Mouse (Mus musculus): ENCODE data around the gene Fam57b. TPM values are rescaled to one million over a fixed set of nuclear protein-coding genes. Genes with fewer than 3 reads are reported as not detected.

The Fam57b gene
- polyA plus RNA-seq, 1 experiment from 2014 or later, result 0.13 TPM

DNA sequence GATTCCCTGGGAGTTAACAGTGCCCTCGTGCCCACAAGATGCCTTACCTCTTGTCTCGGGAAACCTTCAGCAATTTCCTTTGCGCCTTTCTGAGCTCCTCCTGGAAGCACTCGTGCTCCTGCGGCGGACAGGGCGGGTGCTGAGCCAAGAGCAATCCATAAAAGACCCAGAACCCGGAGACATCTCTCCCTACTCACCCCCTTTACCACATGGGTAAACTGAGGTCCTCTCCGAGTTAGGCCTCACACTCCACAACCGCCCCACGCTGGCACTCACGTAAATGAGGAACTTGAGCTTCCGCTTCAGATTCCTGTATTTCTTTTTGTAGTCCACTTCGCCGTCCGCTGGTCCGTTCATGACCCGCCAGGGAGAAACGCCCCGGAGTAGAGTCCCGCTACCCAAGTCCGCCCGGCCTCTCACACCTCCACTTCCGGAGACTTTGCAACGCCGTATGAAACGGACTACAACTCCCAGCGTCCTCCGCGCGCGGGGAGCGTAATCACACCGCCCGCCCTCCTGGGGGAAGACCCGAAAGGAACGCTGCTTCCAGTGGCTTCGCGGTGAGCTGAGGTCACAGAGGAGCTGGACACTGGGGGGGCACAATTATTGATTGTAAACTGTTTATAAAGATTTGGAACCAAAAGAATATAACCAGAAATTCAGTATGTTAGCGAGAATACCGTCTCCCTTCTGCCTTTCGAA, 64.1 kb downstream of the Fam57b start, which contains the start of gene Hirip3:
Gene Hirip3, plus strand, starts transcription at position 544 of the 702 bp plus-strand sequence.
- 1% methylated on average over 42 of the region's 42 CpGs for WGBS (ENCODE audit: insufficient replicate concordance)
- peaks cover 68% of the 10 kb centered on the region for H3K36me3 ChIP-seq

DNA sequence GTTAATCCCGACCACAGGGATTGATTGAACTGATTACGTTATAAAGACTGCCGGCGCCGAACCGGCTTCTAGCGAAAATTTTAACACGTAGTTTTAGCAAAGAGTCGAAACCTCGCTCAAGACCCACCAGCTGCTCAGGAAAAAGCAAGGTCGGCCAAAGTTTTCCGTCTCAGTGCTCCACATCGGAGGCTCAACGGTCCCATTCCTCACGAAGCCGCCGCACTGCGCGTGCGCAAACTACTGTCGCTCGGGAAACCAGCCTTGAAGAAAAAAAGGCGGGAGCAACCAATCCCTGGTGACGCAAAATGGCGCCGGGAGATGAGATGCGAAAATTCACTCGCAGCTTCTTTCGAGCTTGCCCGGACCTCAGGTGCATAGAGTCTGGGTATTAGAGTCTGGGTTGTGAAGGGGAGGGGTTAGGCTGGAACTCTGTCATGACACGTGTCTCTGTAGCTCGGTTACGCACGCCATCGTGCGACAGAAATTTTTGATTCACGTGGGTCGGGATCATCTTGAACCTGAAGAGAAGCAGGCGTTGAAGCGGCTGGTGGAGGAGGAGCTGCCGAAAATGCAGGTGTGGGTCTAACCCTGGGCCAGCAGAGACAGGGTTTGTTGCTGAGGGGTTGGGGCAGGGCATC, 64.8 kb downstream of the Fam57b start, which contains the start of gene Ino80e:
Gene Ino80e, minus strand, starts transcription at position 231 of the 638 bp plus-strand sequence.
- Histone ChIP-seq H3K27me3 (no peaks in the 10 kb centered on the region), H3K36me3 (peaks cover 68% of the 10 kb centered on the region), H3K27ac (peak within 1 kb of the TSS; percentile 79), H3K4me2 (peak within 1 kb of the TSS; percentile 94), H3K4me3 (replicated peaks) (peak within 1 kb of the TSS; percentile 77), H3K9me3 (replicated peaks) (no peaks in the 10 kb centered on the region), H3K4me1 (replicated peaks) (peaks cover 45% of the 10 kb centered on the region), H3K9ac (peak within 1 kb of the TSS; percentile 88)
- under 1% methylated on average over 41 of the region's 41 CpGs for WGBS (ENCODE audit: insufficient replicate concordance)
- ATAC-seq (ENCODE audit: low read depth) (peak; percentile 63), DNase-seq (peak; percentile 87)

More for the DNA sequence above, 64.1 kb downstream of the Fam57b start, which contains the start of gene Hirip3:
- H3K4me2 ChIP-seq, result peak within 1 kb of the TSS; percentile 94
- H3K9ac ChIP-seq, result peak within 1 kb of the TSS; percentile 88
- H3K27ac ChIP-seq, result peak within 1 kb of the TSS; percentile 79
- H3K9me3 ChIP-seq (replicated peaks), result no peaks in the 10 kb centered on the region
- H3K4me1 ChIP-seq (replicated peaks), result peaks cover 45% of the 10 kb centered on the region
- no peaks in the 10 kb centered on the region for H3K27me3 ChIP-seq
- peak; percentile 93 for ATAC-seq (ENCODE audit: low read depth)
- H3K4me3 ChIP-seq (replicated peaks), result peak within 1 kb of the TSS; percentile 77
- DNase-seq, result peak; percentile 94

DNA sequence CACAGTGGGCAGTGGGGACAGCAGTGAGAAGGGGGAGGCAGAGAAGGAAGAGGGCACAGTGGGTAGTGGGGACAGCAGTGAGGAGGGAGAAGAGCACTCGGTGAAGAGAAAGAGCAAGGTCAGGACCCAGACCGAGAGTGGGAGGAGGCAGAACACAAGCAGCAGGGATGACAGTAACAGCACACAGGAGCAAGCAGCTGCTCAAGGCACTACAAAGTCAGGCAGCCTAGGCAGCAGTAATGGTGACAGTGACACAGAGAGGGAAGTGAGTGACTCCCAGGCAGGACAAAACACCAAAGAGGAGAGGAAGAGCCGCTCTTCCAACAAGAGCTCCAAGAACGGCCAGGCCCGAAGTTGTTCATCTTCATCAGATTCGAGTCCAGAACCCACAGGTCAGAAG, 66.3 kb downstream of the Fam57b start:
- peak overlapping the region; percentile 77 for H3K4me3 ChIP-seq (replicated peaks)
- peaks cover 45% of the 10 kb centered on the region for H3K4me1 ChIP-seq (replicated peaks)
- peak overlapping the region; percentile 78 for H3K27ac ChIP-seq
- ATAC-seq (ENCODE audit: low read depth) (no peak), DNase-seq (no peak)
- WGBS (ENCODE audit: insufficient replicate concordance), result 72% methylated on average over 6 of the region's 6 CpGs
- peaks cover 68% of the 10 kb centered on the region for H3K36me3 ChIP-seq
- H3K4me2 ChIP-seq, result peak overlapping the region; percentile 94
- peak overlapping the region; percentile 82 for H3K9ac ChIP-seq
- no peaks in the 10 kb centered on the region for H3K9me3 ChIP-seq (replicated peaks)
- H3K27me3 ChIP-seq, result no peaks in the 10 kb centered on the region

DNA sequence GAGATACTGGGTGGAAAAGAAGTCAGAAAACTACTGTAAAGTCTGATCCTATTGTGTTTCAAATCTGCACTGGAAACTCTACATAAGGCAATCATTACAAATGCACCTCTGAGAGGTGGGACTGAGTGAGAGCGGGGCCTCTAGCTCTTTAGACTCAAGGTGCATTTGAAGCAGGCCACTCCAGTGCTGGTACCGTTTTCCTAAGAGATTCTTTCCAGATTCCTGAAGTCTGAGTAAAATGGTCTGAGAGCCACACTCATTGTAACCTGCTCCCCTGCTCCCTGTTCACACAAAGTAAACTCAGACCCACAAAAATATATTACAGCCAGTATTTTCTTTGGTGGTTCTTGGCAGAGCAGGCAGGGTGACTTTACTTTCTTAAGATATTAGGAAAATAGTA, 70.1 kb downstream of the Fam57b start:
- H3K27ac ChIP-seq, result no peak overlapping the region
- H3K4me1 ChIP-seq (replicated peaks), result peaks cover 26% of the 10 kb centered on the region
- peaks cover 90% of the 10 kb centered on the region for H3K36me3 ChIP-seq
- no peak overlapping the region for H3K4me2 ChIP-seq
- ATAC-seq (ENCODE audit: low read depth) (no peak), DNase-seq (no peak)
- WGBS (ENCODE audit: insufficient replicate concordance), result 86% methylated on average over 2 of the region's 2 CpGs
- no peaks in the 10 kb centered on the region for H3K27me3 ChIP-seq
- no peak overlapping the region for H3K4me3 ChIP-seq (replicated peaks)
- H3K9me3 ChIP-seq (replicated peaks), result no peaks in the 10 kb centered on the region
- H3K9ac ChIP-seq, result no peak overlapping the region

DNA sequence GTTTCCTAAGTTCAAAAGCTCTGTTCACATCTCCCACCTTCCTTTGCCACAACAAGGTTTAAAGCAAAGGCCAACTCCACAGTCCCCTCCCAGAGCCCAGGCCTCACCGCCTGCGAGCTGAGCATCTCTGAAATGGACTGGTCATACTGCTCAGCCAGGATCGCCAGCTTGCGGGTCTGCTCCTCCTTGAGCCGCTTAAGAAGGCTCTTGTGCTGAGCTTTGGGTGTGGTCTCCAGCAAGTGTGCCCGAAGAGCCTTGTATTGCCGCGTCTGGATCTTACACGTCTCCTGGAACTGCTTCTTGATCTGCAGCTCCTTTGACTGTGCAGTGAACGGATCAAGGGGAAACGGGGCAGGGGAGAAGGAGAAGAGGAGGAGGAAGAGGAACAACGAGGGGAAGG, 70.5 kb downstream of the Fam57b start:
- Histone ChIP-seq H3K9me3 (replicated peaks) (no peaks in the 10 kb centered on the region), H3K27ac (no peak overlapping the region), H3K36me3 (peaks cover 95% of the 10 kb centered on the region), H3K27me3 (no peaks in the 10 kb centered on the region), H3K4me1 (replicated peaks) (peaks cover 21% of the 10 kb centered on the region), H3K4me2 (no peak overlapping the region), H3K9ac (no peak overlapping the region), H3K4me3 (replicated peaks) (no peak overlapping the region)
- WGBS (ENCODE audit: insufficient replicate concordance), result 78% methylated on average over 12 of the region's 12 CpGs
- ATAC-seq (ENCODE audit: low read depth) (no peak), DNase-seq (no peak)

DNA sequence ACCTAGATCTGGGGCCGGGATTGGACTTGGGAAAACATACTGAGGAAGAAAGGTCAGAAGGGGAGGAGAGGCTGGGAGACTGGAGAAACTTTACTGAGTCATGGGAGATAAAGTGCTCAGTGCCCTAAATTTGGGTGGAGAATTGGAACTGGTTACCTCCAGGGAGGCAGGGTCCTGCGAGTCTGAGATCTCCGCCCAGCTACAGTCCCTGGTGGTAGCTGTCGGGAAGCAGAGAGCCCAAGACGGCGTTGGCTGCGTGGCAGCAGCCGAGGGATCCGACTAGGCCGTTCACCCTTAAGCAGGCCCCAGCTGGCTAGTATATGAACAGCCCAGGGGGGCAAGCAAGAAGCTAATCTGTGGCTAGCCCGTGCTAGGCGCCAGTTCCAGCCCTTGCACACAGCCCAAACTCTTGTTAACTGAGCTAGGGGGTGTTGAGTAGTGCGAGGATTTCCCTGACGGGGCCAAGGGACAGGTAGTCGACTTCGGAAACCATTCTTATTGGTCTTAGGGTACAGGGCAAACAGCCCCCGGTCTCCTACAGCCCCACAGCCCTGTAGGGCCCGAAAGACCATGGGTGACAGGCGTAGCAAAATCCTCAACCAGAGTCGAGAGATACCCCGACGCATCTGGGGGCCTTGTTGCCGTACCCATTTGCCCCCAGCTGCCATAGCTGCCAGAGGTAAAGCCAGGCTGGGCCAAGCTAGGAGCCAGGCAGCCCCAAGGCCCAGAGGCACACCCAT, 72.5 kb downstream of the Fam57b start:
- no peak overlapping the region for H3K4me3 ChIP-seq (replicated peaks)
- no peak overlapping the region for H3K4me2 ChIP-seq
- no peaks in the 10 kb centered on the region for H3K27me3 ChIP-seq
- ATAC-seq (ENCODE audit: low read depth) (no peak), DNase-seq (no peak)
- no peaks in the 10 kb centered on the region for H3K9me3 ChIP-seq (replicated peaks)
- peaks cover 100% of the 10 kb centered on the region for H3K36me3 ChIP-seq
- H3K27ac ChIP-seq, result no peak overlapping the region
- 88% methylated on average over 23 of the region's 23 CpGs for WGBS (ENCODE audit: insufficient replicate concordance)
- no peak overlapping the region for H3K9ac ChIP-seq
- H3K4me1 ChIP-seq (replicated peaks), result 0 out of 2 replicates have a peak, but pooled peaks cover 3% of the 10 kb centered on the region

GRCm38 (mm10) chr7:126870520-126870891, 73.0 kb downstream of the Fam57b start:
- 82% methylated on average over 2 of the region's 2 CpGs for WGBS (ENCODE audit: insufficient replicate concordance)
- Histone ChIP-seq H3K36me3 (peaks cover 100% of the 10 kb centered on the region), H3K4me1 (replicated peaks) (0 out of 2 replicates have a peak, but pooled peaks cover 6% of the 10 kb centered on the region), H3K4me3 (replicated peaks) (no peak overlapping the region), H3K9ac (no peak overlapping the region), H3K27me3 (no peaks in the 10 kb centered on the region), H3K27ac (no peak overlapping the region), H3K4me2 (no peak overlapping the region), H3K9me3 (replicated peaks) (no peaks in the 10 kb centered on the region)
- DNase-seq (no peak), ATAC-seq (ENCODE audit: low read depth) (no peak)

DNA sequence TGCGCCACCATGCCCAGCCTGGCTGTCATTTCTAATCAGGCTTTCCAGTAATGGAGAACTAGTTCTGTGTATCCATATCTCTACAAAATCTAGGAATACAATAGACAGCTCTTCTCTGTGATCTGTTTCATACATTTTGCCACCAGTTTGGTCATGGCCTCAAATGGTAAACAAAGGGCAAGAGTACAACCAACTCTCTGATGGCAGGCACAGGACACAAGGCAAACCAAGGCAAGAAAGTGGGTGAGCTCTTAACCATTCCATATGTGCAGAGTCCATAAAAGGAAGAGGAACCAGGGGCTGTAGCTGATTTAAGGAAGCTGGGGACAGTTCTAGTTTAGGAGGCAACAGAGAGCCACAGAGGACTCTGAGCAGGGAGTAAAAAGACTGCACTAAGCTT, 79.8 kb downstream of the Fam57b start:
- DNase-seq (no peak), ATAC-seq (ENCODE audit: low read depth) (no peak)
- Histone ChIP-seq H3K4me3 (replicated peaks) (no peak overlapping the region), H3K4me2 (no peak overlapping the region), H3K27ac (no peak overlapping the region), H3K9ac (no peak overlapping the region), H3K27me3 (no peaks in the 10 kb centered on the region), H3K9me3 (replicated peaks) (no peaks in the 10 kb centered on the region), H3K4me1 (replicated peaks) (peaks cover 31% of the 10 kb centered on the region), H3K36me3 (peaks cover 98% of the 10 kb centered on the region)
- WGBS (ENCODE audit: insufficient replicate concordance), result 93% methylated on average over 1 of the region's 1 CpGs

Other genes starting within 250 kb of the Fam57b start
- gene Eif3c, start 231.3 kb upstream of the Fam57b start, polyA plus RNA-seq (2015; fragmentation: Nextera tagmentation; extraction: Ambion mirVana), result 138 and 141 TPM in 2 replicates
- 0.61 and 0.71 TPM in 2 replicates for gene Apobr, start 212.7 kb upstream of the Fam57b start, polyA plus RNA-seq (2015; fragmentation: Nextera tagmentation; extraction: Ambion mirVana)
- 11.5 and 12.4 TPM in 2 replicates for gene Cln3, start 211.9 kb upstream of the Fam57b start, polyA plus RNA-seq (2015; fragmentation: Nextera tagmentation; extraction: Ambion mirVana)
- gene Il27, start 202.7 kb upstream of the Fam57b start, polyA plus RNA-seq (2015; fragmentation: Nextera tagmentation; extraction: Ambion mirVana), result not detected in 2 replicates
- 1.7 and 2.0 TPM in 2 replicates for gene Nupr1, start 166.8 kb upstream of the Fam57b start, polyA plus RNA-seq (2015; fragmentation: Nextera tagmentation; extraction: Ambion mirVana)
- gene Sgf29, start 148.4 kb upstream of the Fam57b start, polyA plus RNA-seq (2015; fragmentation: Nextera tagmentation; extraction: Ambion mirVana), result 34.7 and 36.8 TPM in 2 replicates
- 1.8 and 2.0 TPM in 2 replicates for gene Sult1a1, start 121.2 kb upstream of the Fam57b start, polyA plus RNA-seq (2015; fragmentation: Nextera tagmentation; extraction: Ambion mirVana)
- gene Bola2, start 102.3 kb upstream of the Fam57b start, polyA plus RNA-seq (2015; fragmentation: Nextera tagmentation; extraction: Ambion mirVana), result 113 and 128 TPM in 2 replicates
- gene Slx1b, start 101.9 kb upstream of the Fam57b start, polyA plus RNA-seq (2015; fragmentation: Nextera tagmentation; extraction: Ambion mirVana), result 3.6 and 4.2 TPM in 2 replicates
- gene Coro1a, start 89.9 kb upstream of the Fam57b start, polyA plus RNA-seq (2015; fragmentation: Nextera tagmentation; extraction: Ambion mirVana), result 73.1 and 78.7 TPM in 2 replicates
- 19.0 and 19.3 TPM in 2 replicates for gene Mapk3, start 38.1 kb upstream of the Fam57b start, polyA plus RNA-seq (2015; fragmentation: Nextera tagmentation; extraction: Ambion mirVana)
- gene Gdpd3, start 31.3 kb upstream of the Fam57b start, polyA plus RNA-seq (2015; fragmentation: Nextera tagmentation; extraction: Ambion mirVana), result 0.37 and 0.64 TPM in 2 replicates
- 68.4 and 77.3 TPM in 2 replicates for gene Ypel3, start 20.7 kb upstream of the Fam57b start, polyA plus RNA-seq (2015; fragmentation: Nextera tagmentation; extraction: Ambion mirVana)
- 0.35 and 0.45 TPM in 2 replicates for gene Tbx6, start 16.2 kb upstream of the Fam57b start, polyA plus RNA-seq (2015; fragmentation: Nextera tagmentation; extraction: Ambion mirVana)
- 133 and 141 TPM in 2 replicates for gene Ppp4c, start 5.2 kb upstream of the Fam57b start, polyA plus RNA-seq (2015; fragmentation: Nextera tagmentation; extraction: Ambion mirVana)
- not detected in 2 replicates for gene 4930451I11Rik, start 34.0 kb downstream of the Fam57b start, polyA plus RNA-seq (2015; fragmentation: Nextera tagmentation; extraction: Ambion mirVana)
- gene Doc2a, start 49.7 kb downstream of the Fam57b start, polyA plus RNA-seq (2015; fragmentation: Nextera tagmentation; extraction: Ambion mirVana), result 0.12 and 0.29 TPM in 2 replicates
- gene Hirip3, start 64.3 kb downstream of the Fam57b start, polyA plus RNA-seq (2015; fragmentation: Nextera tagmentation; extraction: Ambion mirVana), result 17.8 and 18.9 TPM in 2 replicates
- 55.2 and 65.3 TPM in 2 replicates for gene Ino80e, start 64.7 kb downstream of the Fam57b start, polyA plus RNA-seq (2015; fragmentation: Nextera tagmentation; extraction: Ambion mirVana)
- gene Taok2, start 87.0 kb downstream of the Fam57b start, polyA plus RNA-seq (2015; fragmentation: Nextera tagmentation; extraction: Ambion mirVana), result 11.6 and 12.9 TPM in 2 replicates
- gene Tmem219, start 125.2 kb downstream of the Fam57b start, polyA plus RNA-seq (2015; fragmentation: Nextera tagmentation; extraction: Ambion mirVana), result 16.1 and 16.5 TPM in 2 replicates
- gene Kctd13, start 131.2 kb downstream of the Fam57b start, polyA plus RNA-seq (2015; fragmentation: Nextera tagmentation; extraction: Ambion mirVana), result 6.2 and 6.9 TPM in 2 replicates
- gene Asphd1, start 151.9 kb downstream of the Fam57b start, polyA plus RNA-seq (2015; fragmentation: Nextera tagmentation; extraction: Ambion mirVana), result not detected in 2 replicates
- gene Sez6l2, start 152.9 kb downstream of the Fam57b start, polyA plus RNA-seq (2015; fragmentation: Nextera tagmentation; extraction: Ambion mirVana), result 0.06 and 0.09 TPM in 2 replicates
- 50.7 and 55.5 TPM in 2 replicates for gene Cdipt, start 178.2 kb downstream of the Fam57b start, polyA plus RNA-seq (2015; fragmentation: Nextera tagmentation; extraction: Ambion mirVana)
- 0.37 and 0.65 TPM in 2 replicates for gene Cdiptos, start 178.4 kb downstream of the Fam57b start, polyA plus RNA-seq (2015; fragmentation: Nextera tagmentation; extraction: Ambion mirVana)
- gene Mvp, start 217.0 kb downstream of the Fam57b start, polyA plus RNA-seq (2015; fragmentation: Nextera tagmentation; extraction: Ambion mirVana), result 7.8 and 8.6 TPM in 2 replicates
- 0.27 TPM in 1 of 2 replicates, not detected in the other for gene Pagr1b, start 218.8 kb downstream of the Fam57b start, polyA plus RNA-seq (2015; fragmentation: Nextera tagmentation; extraction: Ambion mirVana)
- 38.7 and 50.1 TPM in 2 replicates for gene Pagr1a, start 219.7 kb downstream of the Fam57b start, polyA plus RNA-seq (2015; fragmentation: Nextera tagmentation; extraction: Ambion mirVana)
- gene Gm42742, start 223.4 kb downstream of the Fam57b start, polyA plus RNA-seq (2015; fragmentation: Nextera tagmentation; extraction: Ambion mirVana), result 5.1 and 11.3 TPM in 2 replicates
- 0.22 and 0.47 TPM in 2 replicates for gene Prrt2, start 223.5 kb downstream of the Fam57b start, polyA plus RNA-seq (2015; fragmentation: Nextera tagmentation; extraction: Ambion mirVana)
- gene Maz, start 229.4 kb downstream of the Fam57b start, polyA plus RNA-seq (2015; fragmentation: Nextera tagmentation; extraction: Ambion mirVana), result 38.2 and 42.2 TPM in 2 replicates
- 109 and 122 TPM in 2 replicates for gene Kif22, start 244.8 kb downstream of the Fam57b start, polyA plus RNA-seq (2015; fragmentation: Nextera tagmentation; extraction: Ambion mirVana)

Measured in liver, embryonic 13.5 days (tissue).